ENCODE assay signal across 16 mouse cellular contexts in the genomic region with DNA sequence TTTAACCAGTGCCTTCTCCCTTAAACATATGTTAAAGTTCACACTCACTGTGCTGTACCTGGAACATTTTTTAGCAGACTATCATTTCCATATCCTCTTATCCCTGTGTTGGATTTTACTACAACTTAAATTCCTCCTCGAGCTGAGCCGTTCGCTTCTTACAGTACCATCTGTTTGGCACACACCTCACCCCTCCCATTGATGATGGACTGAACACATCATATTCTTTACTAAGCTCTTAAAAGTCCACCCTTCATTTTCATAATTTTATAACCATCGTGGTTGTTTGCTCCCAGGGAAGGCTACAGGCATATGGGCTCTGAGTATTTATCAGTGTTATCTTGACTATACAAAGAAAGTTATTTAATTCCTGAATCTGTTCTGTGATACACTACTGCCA.
"Had no signal": no experiment of that assay in that cellular context is flagged by ENCODE, and none has a peak within 500 bp of the region (broad histone marks: within the 10 kb centered on the region; RNA-seq: fewer than 3 reads in every experiment).

No protein-coding gene starts in this region.

- H3K9me3 ChIP-seq: limb, embryonic 12.5 days; liver, embryonic 13.5 days; lung, embryonic 15.5 days had no signal

- H3K4me2 ChIP-seq: limb, embryonic 12.5 days; liver, embryonic 13.5 days; lung, embryonic 15.5 days; midbrain, embryonic 11.5 days had no signal

- H3K36me3 ChIP-seq: limb, embryonic 12.5 days; liver, embryonic 13.5 days; lung, embryonic 15.5 days had no signal

- H3K27ac ChIP-seq: limb, embryonic 12.5 days; liver, embryonic 13.5 days; lung, embryonic 15.5 days; macrophage had no signal

- DNase-seq: kidney, postnatal 14 days; layer of hippocampus, adult 9-11 months; layer of hippocampus, postnatal 36 days; liver; liver, embryonic 13.5 days; liver, postnatal 0 days; lung, postnatal 14 days; right cerebral cortex, adult 18-20 months; right cerebral cortex, postnatal 25 days; thymus, postnatal 4 days had no signal

- H3K9ac ChIP-seq: limb, embryonic 12.5 days; liver, embryonic 13.5 days; liver, postnatal 0 days; lung, embryonic 15.5 days had no signal

- H3K4me3 ChIP-seq: limb, embryonic 12.5 days; liver, embryonic 13.5 days; lung, embryonic 15.5 days; megakaryocyte, embryonic 14.5 days had no signal

- H3K4me1 ChIP-seq: limb, embryonic 12.5 days; liver, embryonic 13.5 days; lung, embryonic 15.5 days; megakaryocyte, embryonic 14.5 days had no signal

- ATAC-seq: liver, postnatal 0 days; midbrain, embryonic 16.5 days had no signal

- H3K27me3 ChIP-seq: limb, embryonic 12.5 days; liver, embryonic 13.5 days; lung, embryonic 15.5 days; megakaryocyte, embryonic 14.5 days had no signal
